15 mouse cellular contexts compared by ENCODE assay signal in genomic region chr1:193084016-193084415, GRCm38 (mm10). TPM values are rescaled to one million over a fixed set of nuclear protein-coding genes. Genes with fewer than 3 reads are reported as not detected.
A peak's percentile ranks its signal among the peaks of the same experiment; 100 is the strongest.
DNase-seq lines count a peak whose midpoint lies in the region; ATAC-seq and TF ChIP-seq lines count a peak whose summit lies in the region.
"Had no signal": no experiment of that assay in that cellular context is flagged by ENCODE, and none has a peak within 500 bp of the region (broad histone marks: within the 10 kb centered on the region; RNA-seq: fewer than 3 reads in every experiment).

No protein-coding gene starts in this region.

- H3K27ac ChIP-seq in intestine, postnatal 0 days (ENCODE audit: low read depth, low read length) = no peak overlapping the region
- no peak overlapping the region for H3K27ac ChIP-seq in intestine, embryonic 16.5 days (ENCODE audit: low read length)
- no peak overlapping the region for H3K27ac ChIP-seq in midbrain, postnatal 0 days (ENCODE audit: low read depth, low read length)
- no peak overlapping the region for H3K27ac ChIP-seq in midbrain, embryonic 14.5 days (replicated peaks; ENCODE audit: low read depth, low read length)
- H3K27ac ChIP-seq in ES-E14 (ENCODE audit: insufficient read depth, low read depth, low read length, poor library complexity, severe bottlenecking) = no peak overlapping the region
- H3K27ac ChIP-seq in liver, embryonic 14.5 days = no peak overlapping the region
- H3K27ac ChIP-seq: forebrain, embryonic 15.5 days; liver, embryonic 15.5 days; midbrain, embryonic 15.5 days; neural tube, embryonic 12.5 days had no signal

- H3K4me1 ChIP-seq in intestine, postnatal 0 days (replicated peaks; ENCODE audit: control insufficient read depth, insufficient read depth, low read length) = no peaks in the 10 kb centered on the region
- H3K4me1 ChIP-seq in intestine, embryonic 16.5 days (ENCODE audit: control insufficient read depth, insufficient read depth, low read length) = peaks cover 12% of the 10 kb centered on the region; the same call in 1 of the 2 replicates
- peaks cover 12% of the 10 kb centered on the region; the same call in 1 of the 2 replicates for H3K4me1 ChIP-seq in midbrain, postnatal 0 days (ENCODE audit: insufficient read depth, low read length)
- peaks cover 12% of the 10 kb centered on the region for H3K4me1 ChIP-seq in midbrain, embryonic 14.5 days (ENCODE audit: control insufficient read depth, insufficient read depth, low read length)
- no peaks in the 10 kb centered on the region for H3K4me1 ChIP-seq in ES-E14 (ENCODE audit: control insufficient read depth in 2 of 2, insufficient read depth in 2 of 2, low read length in 2 of 2, poor library complexity in 1 of 2)
- H3K4me1 ChIP-seq in liver, embryonic 14.5 days (replicated peaks; ENCODE audit: control insufficient read depth in 2 of 2, insufficient read depth in 2 of 2, low read length in 1 of 2) = no peaks in the 10 kb centered on the region
- H3K4me1 ChIP-seq: liver, embryonic 15.5 days had no signal

- H3K9me3 ChIP-seq in intestine, postnatal 0 days (ENCODE audit: control insufficient read depth) = no peaks in the 10 kb centered on the region
- H3K9me3 ChIP-seq in intestine, embryonic 16.5 days (ENCODE audit: control insufficient read depth, low read length) = no peaks in the 10 kb centered on the region
- no peaks in the 10 kb centered on the region for H3K9me3 ChIP-seq in midbrain, postnatal 0 days (ENCODE audit: low read length)
- H3K9me3 ChIP-seq in midbrain, embryonic 14.5 days (ENCODE audit: control insufficient read depth, low read length) = no peaks in the 10 kb centered on the region
- no peaks in the 10 kb centered on the region for H3K9me3 ChIP-seq in ES-E14 (ENCODE audit: control insufficient read depth, insufficient read depth, low read depth, low read length)
- no peaks in the 10 kb centered on the region for H3K9me3 ChIP-seq in liver, embryonic 14.5 days (ENCODE audit: control insufficient read depth, low read length)
- H3K9me3 ChIP-seq: forebrain, embryonic 15.5 days; liver, embryonic 15.5 days; midbrain, embryonic 15.5 days; neural tube, embryonic 12.5 days had no signal

- no peak overlapping the region for H3K9ac ChIP-seq in intestine, postnatal 0 days (ENCODE audit: low read depth, low read length)
- H3K9ac ChIP-seq in intestine, embryonic 16.5 days (ENCODE audit: low read depth, low read length) = no peak overlapping the region
- no peak overlapping the region for H3K9ac ChIP-seq in midbrain, postnatal 0 days (replicated peaks; ENCODE audit: low read length, poor library complexity, severe bottlenecking)
- no peak overlapping the region for H3K9ac ChIP-seq in midbrain, embryonic 14.5 days (replicated peaks; ENCODE audit: low read length)
- H3K9ac ChIP-seq in ES-E14 (ENCODE audit: insufficient read depth, low read depth, low read length, poor library complexity, severe bottlenecking) = no peak overlapping the region
- H3K9ac ChIP-seq in liver, embryonic 14.5 days (replicated peaks) = no peak overlapping the region
- H3K9ac ChIP-seq: forebrain, embryonic 15.5 days; liver, embryonic 15.5 days; midbrain, embryonic 15.5 days; neural tube, embryonic 12.5 days had no signal

- no peaks in the 10 kb centered on the region for H3K27me3 ChIP-seq in intestine, postnatal 0 days (replicated peaks; ENCODE audit: control insufficient read depth, insufficient read depth, low read length)
- H3K27me3 ChIP-seq in intestine, embryonic 16.5 days (replicated peaks; ENCODE audit: control insufficient read depth, insufficient read depth, low read length) = no peaks in the 10 kb centered on the region
- no peaks in the 10 kb centered on the region for H3K27me3 ChIP-seq in midbrain, postnatal 0 days (ENCODE audit: insufficient read depth, low read length)
- H3K27me3 ChIP-seq in midbrain, embryonic 14.5 days (ENCODE audit: control insufficient read depth, insufficient read depth, low read length) = no peaks in the 10 kb centered on the region
- H3K27me3 ChIP-seq in liver, embryonic 14.5 days (ENCODE audit: control insufficient read depth, insufficient read depth, low read length) = no peaks in the 10 kb centered on the region; the same call in 1 of the 2 replicates
- H3K27me3 ChIP-seq: forebrain, embryonic 15.5 days; liver, embryonic 15.5 days; midbrain, embryonic 15.5 days; neural tube, embryonic 12.5 days had no signal

- in situ Hi-C loops in ES-E14 (cut with MboI; ENCODE audit: low sequenced_read_pairs in 2 of 2, unreplicated experiment in 2 of 2) = loop anchor here (25.0 kb wide), 2 partner anchors 322 to 347 kb away; partner anchors contain the start of gene Hhat (in 1 of the 2)

- peak; percentile 51 for TF ChIP-seq CTCF in intestine, postnatal 0 days (IDR thresholded peaks at IDR 0.05; ENCODE audit: low read depth)
- peak; percentile 39 for TF ChIP-seq CTCF in midbrain, postnatal 0 days (IDR thresholded peaks at IDR 0.05)
- TF ChIP-seq CTCF in liver, embryonic 14.5 days (IDR thresholded peaks at IDR 0.05; ENCODE audit: low read depth) = peak; percentile 41; the same call in 1 of the 2 replicates

- ATAC-seq in intestine, postnatal 0 days = no peak
- ATAC-seq in intestine, embryonic 16.5 days = no peak
- ATAC-seq in midbrain, postnatal 0 days (ENCODE audit: low FRiP score) = no peak
- ATAC-seq in midbrain, embryonic 14.5 days (ENCODE audit: low FRiP score, low TSS enrichment) = no peak
- ATAC-seq in liver, embryonic 14.5 days (ENCODE audit: insufficient read depth) = no peak
- ATAC-seq: forebrain, embryonic 15.5 days; midbrain, embryonic 15.5 days had no signal

- no peak overlapping the region for H3K4me3 ChIP-seq in intestine, postnatal 0 days (ENCODE audit: low read depth, low read length)
- no peak overlapping the region for H3K4me3 ChIP-seq in intestine, embryonic 16.5 days (ENCODE audit: low read length)
- no peak overlapping the region for H3K4me3 ChIP-seq in midbrain, postnatal 0 days (ENCODE audit: low read depth, low read length)
- H3K4me3 ChIP-seq in midbrain, embryonic 14.5 days (replicated peaks; ENCODE audit: low read depth, low read length) = no peak overlapping the region
- H3K4me3 ChIP-seq in ES-E14 (ENCODE audit: insufficient read depth in 1 of 2, low read depth in 1 of 2, low read length in 2 of 2, poor library complexity in 1 of 2, severe bottlenecking in 1 of 2) = no peak overlapping the region
- H3K4me3 ChIP-seq in liver, embryonic 14.5 days (ENCODE audit: insufficient read depth in 1 of 2, low read depth in 2 of 2, low read length in 2 of 2) = no peak overlapping the region
- H3K4me3 ChIP-seq: forebrain, embryonic 15.5 days; liver, embryonic 15.5 days; midbrain, embryonic 15.5 days; neural tube, embryonic 12.5 days had no signal

- no peak for TF ChIP-seq EP300 in liver, embryonic 14.5 days (IDR thresholded peaks at IDR 0.05; ENCODE audit: low read depth)

- 97% methylated on average over 1 of the region's 1 CpGs for WGBS in intestine, postnatal 0 days
- 93% methylated on average over 1 of the region's 1 CpGs for WGBS in intestine, embryonic 16.5 days
- 94% methylated on average over 1 of the region's 1 CpGs for WGBS in midbrain, postnatal 0 days
- 96% methylated on average over 1 of the region's 1 CpGs for WGBS in midbrain, embryonic 14.5 days
- WGBS in liver, embryonic 14.5 days (ENCODE audit: insufficient replicate concordance) = 59% methylated on average over 1 of the region's 1 CpGs

- no peak for DNase-seq in midbrain, postnatal 0 days (ENCODE audit: low spot score)
- DNase-seq in midbrain, embryonic 14.5 days = no peak
- peak; percentile 24 for DNase-seq in ES-E14 (ENCODE audit: low read depth, low spot score)
- peak in 2 of 3 experiments; percentile 7 to 11 for DNase-seq in liver, embryonic 14.5 days (ENCODE audit: low read depth in 3 of 3, low spot score in 3 of 3)
- no peak for DNase-seq in heart, adult 18-20 months
- DNase-seq: adrenal gland, postnatal 10 days; kidney, adult 18-20 months; retina, postnatal 1 day; spleen, adult 18-20 months had no signal

- no peaks in the 10 kb centered on the region for H3K36me3 ChIP-seq in intestine, postnatal 0 days (ENCODE audit: control insufficient read depth, insufficient read depth)
- no peaks in the 10 kb centered on the region for H3K36me3 ChIP-seq in intestine, embryonic 16.5 days (ENCODE audit: control insufficient read depth, insufficient read depth, low read length)
- H3K36me3 ChIP-seq in midbrain, postnatal 0 days (ENCODE audit: insufficient read depth, low read length) = no peaks in the 10 kb centered on the region
- H3K36me3 ChIP-seq in midbrain, embryonic 14.5 days (ENCODE audit: control insufficient read depth, insufficient read depth, low read length) = no peaks in the 10 kb centered on the region
- no peaks in the 10 kb centered on the region for H3K36me3 ChIP-seq in ES-E14 (ENCODE audit: control insufficient read depth, insufficient read depth, low read length, poor library complexity, severe bottlenecking)
- H3K36me3 ChIP-seq in liver, embryonic 14.5 days (replicated peaks; ENCODE audit: control insufficient read depth, insufficient read depth, low read depth) = no peaks in the 10 kb centered on the region
- H3K36me3 ChIP-seq: forebrain, embryonic 15.5 days; liver, embryonic 15.5 days; midbrain, embryonic 15.5 days; neural tube, embryonic 12.5 days had no signal

- H3K4me2 ChIP-seq in intestine, postnatal 0 days (replicated peaks; ENCODE audit: low read depth) = no peak overlapping the region
- no peak overlapping the region for H3K4me2 ChIP-seq in intestine, embryonic 16.5 days (ENCODE audit: low read depth, low read length)
- H3K4me2 ChIP-seq in midbrain, postnatal 0 days (ENCODE audit: low read depth, low read length, poor library complexity, severe bottlenecking) = no peak overlapping the region
- H3K4me2 ChIP-seq in midbrain, embryonic 14.5 days (ENCODE audit: low read length) = no peak overlapping the region
- H3K4me2 ChIP-seq in liver, embryonic 14.5 days (ENCODE audit: low read depth) = no peak overlapping the region
- H3K4me2 ChIP-seq: forebrain, embryonic 15.5 days; liver, embryonic 15.5 days; midbrain, embryonic 15.5 days; neural tube, embryonic 12.5 days had no signal

RNA-seq across cellular contexts. Expression of gene Diexf, which starts 46.1 kb away (rescaled TPM):
- polyA plus RNA-seq in intestine, postnatal 0 days (2015; fragmentation: Nextera tagmentation; extraction: Ambion mirVana) = 1.7 and 1.8 TPM in 2 replicates
- 5.0 and 9.2 TPM in 2 replicates for polyA plus RNA-seq in intestine, embryonic 16.5 days (2015; fragmentation: Nextera tagmentation; extraction: Ambion mirVana)
- total RNA-seq in midbrain, postnatal 0 days (2014; rRNA removed) = 14.4 and 15.5 TPM in 2 replicates
- 3.4 and 3.9 TPM in 2 replicates for polyA plus RNA-seq in midbrain, postnatal 0 days (2015; fragmentation: Nextera tagmentation; extraction: Ambion mirVana)
- polyA plus RNA-seq in midbrain, embryonic 14.5 days (2014; fragmentation: Nextera tagmentation; extraction: Ambion mirVana) = 7.5 and 10.0 TPM in 2 replicates
- 25.6 and 28.2 TPM in 2 replicates for total RNA-seq in ES-E14 (2012; rRNA removed)
- 8.5 and 9.5 TPM in 2 replicates for polyA plus RNA-seq in liver, embryonic 14.5 days (2012; rRNA removed)
- 2.4 and 2.7 TPM in 2 replicates for polyA plus RNA-seq in liver, embryonic 14.5 days (2014; fragmentation: Nextera tagmentation; extraction: Ambion mirVana)
- total RNA-seq in heart, adult 18-20 months (2021) = 10 to 100 TPM; 10.1 to 12.4 TPM

RNA-seq across cellular contexts. Expression of gene Syt14, which starts 48.4 kb away (rescaled TPM):
- polyA plus RNA-seq in intestine, postnatal 0 days (2015; fragmentation: Nextera tagmentation; extraction: Ambion mirVana) = 0.73 and 0.75 TPM in 2 replicates
- polyA plus RNA-seq in intestine, embryonic 16.5 days (2015; fragmentation: Nextera tagmentation; extraction: Ambion mirVana) = 1.3 and 1.4 TPM in 2 replicates
- 11.8 and 14.7 TPM in 2 replicates for total RNA-seq in midbrain, postnatal 0 days (2014; rRNA removed)
- polyA plus RNA-seq in midbrain, postnatal 0 days (2015; fragmentation: Nextera tagmentation; extraction: Ambion mirVana) = 3.7 and 5.6 TPM in 2 replicates
- polyA plus RNA-seq in midbrain, embryonic 14.5 days (2014; fragmentation: Nextera tagmentation; extraction: Ambion mirVana) = 10.9 and 12.4 TPM in 2 replicates
- 8.5 and 15.1 TPM in 2 replicates for total RNA-seq in ES-E14 (2012; rRNA removed)
- 3.5 and 4.8 TPM in 2 replicates for polyA plus RNA-seq in liver, embryonic 14.5 days (2012; rRNA removed)
- 4.7 and 5.2 TPM in 2 replicates for polyA plus RNA-seq in liver, embryonic 14.5 days (2014; fragmentation: Nextera tagmentation; extraction: Ambion mirVana)
- total RNA-seq in heart, adult 18-20 months (2021) = under 1 TPM; 0.15 to 0.36 TPM

Comparison
In these comparisons a context has a peak if more than half of its experiments do, and no peak if none do; other contexts are left out.
1. DNase-seq: peak in ES-E14 (single experiment) and liver, embryonic 14.5 days (2 of 3); none in midbrain, postnatal 0 days (single experiment), midbrain, embryonic 14.5 days (single experiment) and heart, adult 18-20 months (0 of 2).
2. Peak in every context shown above with its lines, with median percentiles within 50 percentile points of each other: CTCF ChIP-seq.